Mouse (Mus musculus) intestine, embryonic 16.5 days (tissue): Measurements from ENCODE around the gene Ankrd11. TPM values are rescaled to one million over a fixed set of nuclear protein-coding genes. Genes with fewer than 3 reads are reported as not detected.

Experiments
- ATAC-seq: fragments of 200-750 bp; cut with Nextera tagmentation; 2 replicates; pipeline ENCODE4 v1.8.0; 2017; ENCODE audit warnings: moderate TSS enrichment, moderate library complexity
- H3K27ac ChIP-seq: fragments of 300-500 bp; sonication (generic); 2 replicates; pipeline ENCODE4 v1.5.1; 2014; ENCODE audit warnings: mild to moderate bottlenecking, low read length
- H3K27me3 ChIP-seq: fragments of 300-500 bp; sonication (generic); replicated peaks from 2 replicates; pipeline ENCODE4 v1.6.1; 2014; ENCODE audit warnings: low read length, control low read depth, mixed read lengths; ENCODE audit not compliant: control insufficient read depth, insufficient read depth
- H3K36me3 ChIP-seq: fragments of 300-500 bp; sonication (generic); 2 replicates; pipeline ENCODE4 v1.6.1; 2014; ENCODE audit warnings: low read length, control low read depth; ENCODE audit not compliant: control insufficient read depth, insufficient read depth
- H3K4me1 ChIP-seq: fragments of 300-500 bp; sonication (generic); 2 replicates; pipeline ENCODE4 v1.6.1; 2014; ENCODE audit warnings: low read length, control low read depth, mixed read lengths; ENCODE audit not compliant: control insufficient read depth, insufficient read depth
- H3K4me2 ChIP-seq: fragments of 300-500 bp; sonication (generic); 2 replicates; pipeline ENCODE4 v1.6.1; 2014; ENCODE audit warnings: low read depth, low read length, control low read depth
- H3K4me3 ChIP-seq: fragments of 300-500 bp; sonication (generic); 2 replicates; pipeline ENCODE4 v1.5.1; 2014; ENCODE audit warnings: mild to moderate bottlenecking, low read length
- H3K9ac ChIP-seq: fragments of 300-500 bp; sonication (generic); 2 replicates; pipeline ENCODE4 v1.6.1; 2014; ENCODE audit warnings: low read depth, low read length
- H3K9me3 ChIP-seq: fragments of 300-500 bp; sonication (generic); 2 replicates; pipeline ENCODE4 v1.6.1; 2016; ENCODE audit warnings: low read length, control low read depth; ENCODE audit not compliant: control insufficient read depth
- WGBS: fragments of 180-500 bp; shearing (Covaris S2); extraction: QIAGEN DNeasy Blood & Tissue Kit; methylation state at CpG from one replicate; pipeline ENCODE4 v1.1.7; 2014; 5-methylcytosine and 5-hydroxymethylcytosine counted together
- polyA plus RNA-seq: library from polyadenylated mRNA; unstranded; fragments of >200 nt; fragmentation: Nextera tagmentation; extraction: Ambion mirVana; gene quantifications from 2 replicates; pipeline ENCODE4 v1.2.1, GENCODE M21; 2015

Ankrd11 gene
- polyA plus RNA-seq, 1 experiment from 2014 or later, result 19.5 TPM

GRCm38 (mm10) chr8:122850641-122851240 lies 191.3 kb downstream of the Ankrd11 start:
- Histone ChIP-seq H3K9ac (no peak overlapping the region), H3K4me1 (peaks cover 10% of the 10 kb centered on the region; the same call in 1 of the 2 replicates), H3K36me3 (no peaks in the 10 kb centered on the region), H3K27ac (no peak overlapping the region), H3K4me2 (no peak overlapping the region), H3K27me3 (no peaks in the 10 kb centered on the region), H3K9me3 (no peaks in the 10 kb centered on the region), H3K4me3 (no peak overlapping the region)
- 63% methylated on average over 3 of the region's 3 CpGs for WGBS
- no peak for ATAC-seq

GRCm38 (mm10) chr8:122849152-122849910 lies 192.7 kb downstream of the Ankrd11 start:
- Histone ChIP-seq H3K27ac (no peak overlapping the region), H3K27me3 (no peaks in the 10 kb centered on the region; the same call in 1 of the 2 replicates), H3K9ac (no peak overlapping the region), H3K4me3 (no peak overlapping the region), H3K9me3 (no peaks in the 10 kb centered on the region), H3K4me1 (peaks cover 14% of the 10 kb centered on the region; the same call in 1 of the 2 replicates), H3K4me2 (no peak overlapping the region), H3K36me3 (no peaks in the 10 kb centered on the region)
- 65% methylated on average over 7 of the region's 11 CpGs for WGBS
- no peak for ATAC-seq

GRCm38 (mm10) chr8:122847829-122848561 lies 194.1 kb downstream of the Ankrd11 start, which contains the start of gene Cdh15:
TSS of gene Cdh15 (plus strand) at chr8:122847966.
- no peak within 1 kb of the TSS for H3K4me3 ChIP-seq
- H3K27ac ChIP-seq, result no peak within 1 kb of the TSS
- no peak within 1 kb of the TSS for H3K4me2 ChIP-seq
- peak; percentile 87 for ATAC-seq
- H3K36me3 ChIP-seq, result no peaks in the 10 kb centered on the region
- 22% methylated on average over 17 of the region's 18 CpGs for WGBS
- no peaks in the 10 kb centered on the region for H3K9me3 ChIP-seq
- H3K4me1 ChIP-seq, result peaks cover 7% of the 10 kb centered on the region; the same call in 1 of the 2 replicates
- H3K27me3 ChIP-seq, result no peaks in the 10 kb centered on the region; the same call in 1 of the 2 replicates
- no peak within 1 kb of the TSS for H3K9ac ChIP-seq

DNA sequence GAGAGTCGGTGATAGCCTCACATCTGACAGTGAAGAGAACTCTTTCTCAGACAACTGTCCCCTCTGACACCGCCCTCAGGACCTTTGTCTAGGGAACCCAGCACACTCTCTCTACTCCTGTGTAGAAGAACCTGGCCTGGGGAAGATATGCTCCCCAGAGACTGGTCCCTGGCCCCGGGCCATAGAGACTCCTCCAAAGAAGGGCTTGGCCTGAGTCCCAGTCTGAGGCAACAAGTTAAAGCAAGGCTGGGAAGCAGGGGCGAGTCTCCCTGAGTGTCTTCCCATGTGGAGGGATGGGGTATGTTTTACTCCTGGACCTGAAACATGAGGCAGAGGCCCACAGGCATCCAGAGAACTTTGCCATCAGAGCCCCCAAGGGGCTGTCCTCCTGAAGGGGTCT lies 196.4 kb downstream of the Ankrd11 start:
- no peak overlapping the region for H3K9ac ChIP-seq
- no peak for ATAC-seq
- H3K4me2 ChIP-seq, result no peak overlapping the region
- H3K9me3 ChIP-seq, result no peaks in the 10 kb centered on the region
- H3K36me3 ChIP-seq, result no peaks in the 10 kb centered on the region
- no peaks in the 10 kb centered on the region; the same call in 1 of the 2 replicates for H3K27me3 ChIP-seq
- WGBS, result 62% methylated on average over 4 of the region's 4 CpGs
- H3K4me3 ChIP-seq, result no peak overlapping the region
- H3K27ac ChIP-seq, result no peak overlapping the region
- peaks cover 7% of the 10 kb centered on the region; the same call in 1 of the 2 replicates for H3K4me1 ChIP-seq

- H3K27me3 ChIP-seq, result no peaks in the 10 kb centered on the region; the same call in 1 of the 2 replicates
- 73% methylated on average over 3 of the region's 3 CpGs for WGBS
- no peaks in the 10 kb centered on the region for H3K36me3 ChIP-seq
- H3K4me3 ChIP-seq, result no peak overlapping the region
- no peaks in the 10 kb centered on the region for H3K9me3 ChIP-seq
- no peak overlapping the region for H3K4me2 ChIP-seq
- peaks cover 7% of the 10 kb centered on the region; the same call in 1 of the 2 replicates for H3K4me1 ChIP-seq
- no peak overlapping the region for H3K27ac ChIP-seq
- H3K9ac ChIP-seq, result no peak overlapping the region
- ATAC-seq, result no peak
Measured at GRCm38 (mm10) chr8:122844161-122844560, 197.9 kb downstream of the Ankrd11 start.

- Histone ChIP-seq H3K9ac (no peak overlapping the region), H3K4me1 (no peaks in the 10 kb centered on the region)
- WGBS, result 72% methylated on average over 13 of the region's 13 CpGs
Measured at GRCm38 (mm10) chr8:122836696-122837095, 205.4 kb downstream of the Ankrd11 start.

GRCm38 (mm10) chr8:122836199-122836598 lies 205.9 kb downstream of the Ankrd11 start:
- WGBS, result 84% methylated on average over 12 of the region's 12 CpGs
- no peak for ATAC-seq
- H3K4me1 ChIP-seq, result no peaks in the 10 kb centered on the region
- H3K9ac ChIP-seq, result no peak overlapping the region
- H3K27me3 ChIP-seq, result no peaks in the 10 kb centered on the region
- no peaks in the 10 kb centered on the region for H3K36me3 ChIP-seq
- no peak overlapping the region for H3K27ac ChIP-seq
- H3K4me3 ChIP-seq, result no peak overlapping the region
- H3K4me2 ChIP-seq, result no peak overlapping the region
- H3K9me3 ChIP-seq, result no peaks in the 10 kb centered on the region

More at GRCm38 (mm10) chr8:122836696-122837095, 205.4 kb downstream of the Ankrd11 start:
- no peaks in the 10 kb centered on the region for H3K9me3 ChIP-seq
- H3K27ac ChIP-seq, result no peak overlapping the region
- no peak overlapping the region for H3K4me3 ChIP-seq
- no peak for ATAC-seq
- H3K4me2 ChIP-seq, result no peak overlapping the region
- no peaks in the 10 kb centered on the region for H3K36me3 ChIP-seq
- no peaks in the 10 kb centered on the region for H3K27me3 ChIP-seq

GRCm38 (mm10) chr8:122834971-122835370 lies 207.1 kb downstream of the Ankrd11 start:
- no peaks in the 10 kb centered on the region for H3K4me1 ChIP-seq
- H3K27ac ChIP-seq, result no peak overlapping the region
- no peaks in the 10 kb centered on the region for H3K27me3 ChIP-seq
- peak; percentile 54; the same call in 1 of the 2 replicates for ATAC-seq
- H3K4me3 ChIP-seq, result no peak overlapping the region
- no peaks in the 10 kb centered on the region for H3K36me3 ChIP-seq
- WGBS, result 36% methylated on average over 8 of the region's 8 CpGs
- H3K9ac ChIP-seq, result no peak overlapping the region
- H3K9me3 ChIP-seq, result no peaks in the 10 kb centered on the region
- H3K4me2 ChIP-seq, result no peak overlapping the region

- H3K4me3 ChIP-seq, result no peak overlapping the region
- no peak overlapping the region for H3K9ac ChIP-seq
- 88% methylated on average over 8 of the region's 8 CpGs for WGBS
- H3K27me3 ChIP-seq, result no peaks in the 10 kb centered on the region
- no peak overlapping the region for H3K4me2 ChIP-seq
- H3K4me1 ChIP-seq, result no peaks in the 10 kb centered on the region
- no peaks in the 10 kb centered on the region for H3K36me3 ChIP-seq
- no peaks in the 10 kb centered on the region for H3K9me3 ChIP-seq
- ATAC-seq, result no peak
- no peak overlapping the region for H3K27ac ChIP-seq
Measured at GRCm38 (mm10) chr8:122834416-122834815, 207.7 kb downstream of the Ankrd11 start.
